Mouse (Mus musculus): ENCODE data around the gene Colgalt1. TPM values are rescaled to one million over a fixed set of nuclear protein-coding genes. Genes with fewer than 3 reads are reported as not detected.

Colgalt1 gene
- polyA plus RNA-seq, 1 experiment, result 172 TPM

- WGBS, result 26% methylated on average over 4 of the region's 4 CpGs
- TF ChIP-seq CTCF (IDR thresholded peaks at IDR 0.05; ENCODE audit: insufficient read depth, low read length) (no peak), POLR2A (IDR thresholded peaks at IDR 0.05; ENCODE audit: borderline replicate concordance, extremely low read depth, low read depth, low read length) (no peak)
- Histone ChIP-seq H3K4me3 (replicated peaks; ENCODE audit: extremely low read depth, low read depth, low read length) (no peak overlapping the region), H3K4me1 (ENCODE audit: control insufficient read depth, insufficient read depth, low read length) (peaks cover 4% of the 10 kb centered on the region; the same call in 1 of the 2 replicates)
- DNase-seq, result no peak
These were observed 2.6 kb downstream of the Colgalt1 start for GRCm38 (mm10) chr8:71613418-71613817.

- H3K4me3 ChIP-seq (replicated peaks; ENCODE audit: extremely low read depth, low read depth, low read length), result no peak overlapping the region
- WGBS, result 98% methylated on average over 2 of the region's 2 CpGs
- DNase-seq, result no peak
These were observed 9.0 kb downstream of the Colgalt1 start for GRCm38 (mm10) chr8:71619786-71620185.

GRCm38 (mm10) chr8:71625088-71625487 lies 14.3 kb downstream of the Colgalt1 start:
- no peak overlapping the region for H3K4me3 ChIP-seq (replicated peaks; ENCODE audit: extremely low read depth, low read depth, low read length)
- no peak for TF ChIP-seq CTCF (IDR thresholded peaks at IDR 0.05; ENCODE audit: insufficient read depth, low read length)
- TF ChIP-seq POLR2A (IDR thresholded peaks at IDR 0.05; ENCODE audit: borderline replicate concordance, extremely low read depth, low read depth, low read length), result no peak
- no peak for DNase-seq
- 80% methylated on average over 1 of the region's 1 CpGs for WGBS
- H3K4me1 ChIP-seq (ENCODE audit: control insufficient read depth, insufficient read depth, low read length), result peaks cover 14% of the 10 kb centered on the region

More at GRCm38 (mm10) chr8:71619786-71620185, 9.0 kb downstream of the Colgalt1 start:
- H3K4me1 ChIP-seq (ENCODE audit: control insufficient read depth, insufficient read depth, low read length), result no peaks in the 10 kb centered on the region
- TF ChIP-seq POLR2A (IDR thresholded peaks at IDR 0.05; ENCODE audit: borderline replicate concordance, extremely low read depth, low read depth, low read length), result no peak
- TF ChIP-seq CTCF (IDR thresholded peaks at IDR 0.05; ENCODE audit: insufficient read depth, low read length), result no peak

- H3K4me3 ChIP-seq (replicated peaks; ENCODE audit: extremely low read depth, low read depth, low read length), result no peak overlapping the region
- TF ChIP-seq POLR2A (IDR thresholded peaks at IDR 0.05; ENCODE audit: borderline replicate concordance, extremely low read depth, low read depth, low read length) (no peak), CTCF (IDR thresholded peaks at IDR 0.05; ENCODE audit: insufficient read depth, low read length) (no peak)
- no peak for DNase-seq
- H3K4me1 ChIP-seq (ENCODE audit: control insufficient read depth, insufficient read depth, low read length), result peaks cover 14% of the 10 kb centered on the region
- 84% methylated on average over 9 of the region's 9 CpGs for whole genome bisulfite sequencing
These were observed 16.0 kb downstream of the Colgalt1 start for GRCm38 (mm10) chr8:71626753-71627152.

- DNase-seq, result no peak
- 31% methylated on average over 9 of the region's 9 CpGs for WGBS
- H3K4me1 ChIP-seq (ENCODE audit: control insufficient read depth, insufficient read depth, low read length), result peaks cover 14% of the 10 kb centered on the region
- no peak overlapping the region for H3K4me3 ChIP-seq (replicated peaks; ENCODE audit: extremely low read depth, low read depth, low read length)
- no peak for TF ChIP-seq CTCF (IDR thresholded peaks at IDR 0.05; ENCODE audit: insufficient read depth, low read length)
- 0 out of 2 replicates have a peak, but pooled peaks have one; percentile 13 for TF ChIP-seq POLR2A (IDR thresholded peaks at IDR 0.05; ENCODE audit: borderline replicate concordance, extremely low read depth, low read depth, low read length)
These were observed 16.7 kb downstream of the Colgalt1 start for GRCm38 (mm10) chr8:71627265-71628099.

GRCm38 (mm10) chr8:71628396-71629095 lies 17.7 kb downstream of the Colgalt1 start:
- Histone ChIP-seq H3K4me1 (ENCODE audit: control insufficient read depth, insufficient read depth, low read length) (peaks cover 14% of the 10 kb centered on the region), H3K4me3 (replicated peaks; ENCODE audit: extremely low read depth, low read depth, low read length) (peak overlapping the region; percentile 51)
- no peak for DNase-seq
- 5% methylated on average over 16 of the region's 16 CpGs for WGBS
- TF ChIP-seq CTCF (IDR thresholded peaks at IDR 0.05; ENCODE audit: insufficient read depth, low read length), result no peak
- no peak for TF ChIP-seq POLR2A (IDR thresholded peaks at IDR 0.05; ENCODE audit: borderline replicate concordance, extremely low read depth, low read depth, low read length)

GRCm38 (mm10) chr8:71629096-71629697 lies 18.4 kb downstream of the Colgalt1 start:
- Histone ChIP-seq H3K4me3 (replicated peaks; ENCODE audit: extremely low read depth, low read depth, low read length) (peak overlapping the region; percentile 51), H3K4me1 (ENCODE audit: control insufficient read depth, insufficient read depth, low read length) (peaks cover 14% of the 10 kb centered on the region)
- TF ChIP-seq CTCF (IDR thresholded peaks at IDR 0.05; ENCODE audit: insufficient read depth, low read length) (no peak), POLR2A (IDR thresholded peaks at IDR 0.05; ENCODE audit: borderline replicate concordance, extremely low read depth, low read depth, low read length) (peak; percentile 51; the same call in 1 of the 2 replicates)
- DNase-seq, result peak; percentile 94
- under 1% methylated on average over 53 of the region's 55 CpGs for WGBS

GRCm38 (mm10) chr8:71629781-71630212 lies 19.0 kb downstream of the Colgalt1 start:
- Histone ChIP-seq H3K4me1 (ENCODE audit: control insufficient read depth, insufficient read depth, low read length) (peaks cover 14% of the 10 kb centered on the region), H3K4me3 (replicated peaks; ENCODE audit: extremely low read depth, low read depth, low read length) (peak overlapping the region; percentile 36)
- DNase-seq, result peak; percentile 41
- 4% methylated on average over 25 of the region's 25 CpGs for WGBS
- TF ChIP-seq CTCF (IDR thresholded peaks at IDR 0.05; ENCODE audit: insufficient read depth, low read length), result no peak
- no peak for TF ChIP-seq POLR2A (IDR thresholded peaks at IDR 0.05; ENCODE audit: borderline replicate concordance, extremely low read depth, low read depth, low read length)

GRCm38 (mm10) chr8:71630761-71631160 lies 20.0 kb downstream of the Colgalt1 start:
- no peak for TF ChIP-seq CTCF (IDR thresholded peaks at IDR 0.05; ENCODE audit: insufficient read depth, low read length)
- no peak for TF ChIP-seq POLR2A (IDR thresholded peaks at IDR 0.05; ENCODE audit: borderline replicate concordance, extremely low read depth, low read depth, low read length)
- 82% methylated on average over 6 of the region's 6 CpGs for whole genome bisulfite sequencing
- no peak for DNase-seq
- peaks cover 14% of the 10 kb centered on the region for H3K4me1 ChIP-seq (ENCODE audit: control insufficient read depth, insufficient read depth, low read length)
- no peak overlapping the region for H3K4me3 ChIP-seq (replicated peaks; ENCODE audit: extremely low read depth, low read depth, low read length)
